Mouse (Mus musculus) macrophage (primary cell): Measurements from ENCODE around the gene Cd47. TPM values are rescaled to one million over a fixed set of nuclear protein-coding genes. Genes with fewer than 3 reads are reported as not detected.

Experiments
- H3K27ac ChIP-seq: fragments of 350-480 bp; formaldehyde crosslinking; 2 replicates; pipeline ENCODE4 v1.9.0; 2021
- H3K36me3 ChIP-seq: fragments of 350-480 bp; formaldehyde crosslinking; 2 replicates; pipeline ENCODE4 v1.9.0; 2021; ENCODE audit errors: inconsistent target
- H3K4me3 ChIP-seq: fragments of 350-480 bp; formaldehyde crosslinking; 2 replicates; pipeline ENCODE4 v1.9.0; 2021; ENCODE audit errors: inconsistent target
- H3K79me2 ChIP-seq: fragments of 350-480 bp; formaldehyde crosslinking; 2 replicates; pipeline ENCODE4 v1.9.0; 2021; ENCODE audit errors: inconsistent target
- WGBS: methylation state at CpG from one replicate; pipeline ENCODE4 v1.1.7; 2026; ENCODE audit warnings: inconsistent platforms; ENCODE audit not compliant: missing documents; 5-methylcytosine and 5-hydroxymethylcytosine counted together
- polyA plus RNA-seq: library from polyadenylated mRNA; stranded (reverse); fragments of 250-400 nt; gene quantifications from 3 replicates; pipeline ENCODE4 v1.2.4, GENCODE M21; 2018; ENCODE audit warnings: inconsistent platforms

Gene Cd47
- polyA plus RNA-seq, 1 experiment from 2014 or later: 220 TPM

DNA sequence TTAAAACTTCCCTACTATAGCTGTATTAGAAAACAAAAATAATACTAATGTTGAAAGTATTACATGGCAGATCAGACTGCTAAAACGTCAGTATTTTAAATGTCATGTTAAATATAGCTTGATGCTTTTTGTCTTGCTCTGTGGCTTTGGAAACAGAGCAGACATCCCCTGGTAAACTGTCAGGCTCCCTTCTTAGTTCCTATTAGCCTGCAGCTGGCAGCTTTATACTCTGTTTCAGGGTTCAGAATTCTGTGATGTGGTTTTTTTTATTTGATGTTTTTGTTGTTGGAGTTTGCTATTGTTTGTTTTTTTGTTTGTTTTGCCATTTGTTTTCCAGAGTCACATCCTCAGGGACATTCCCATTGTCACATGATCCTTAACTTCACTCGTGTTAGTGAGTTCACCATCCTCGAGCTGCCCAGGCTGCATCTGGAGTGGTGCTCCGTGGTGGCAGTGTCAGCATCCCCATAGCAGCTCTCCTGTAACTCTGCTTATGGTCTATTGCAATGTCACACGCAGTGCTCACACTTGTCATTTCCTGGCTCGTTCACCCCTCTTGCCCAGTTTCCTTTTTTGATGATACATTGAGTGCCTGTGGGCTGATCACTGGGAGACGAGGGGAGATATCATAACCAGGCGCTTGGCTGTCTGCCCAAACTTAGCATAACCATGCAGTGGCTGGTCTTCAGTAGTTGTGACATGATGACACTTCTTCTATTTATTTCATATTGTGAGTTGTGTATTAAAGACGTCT lies 87.7 kb downstream of the Cd47 start:
- peaks cover 67% of the 10 kb centered on the region for H3K36me3 ChIP-seq
- 27% methylated on average over 9 of the region's 9 CpGs for WGBS

DNA sequence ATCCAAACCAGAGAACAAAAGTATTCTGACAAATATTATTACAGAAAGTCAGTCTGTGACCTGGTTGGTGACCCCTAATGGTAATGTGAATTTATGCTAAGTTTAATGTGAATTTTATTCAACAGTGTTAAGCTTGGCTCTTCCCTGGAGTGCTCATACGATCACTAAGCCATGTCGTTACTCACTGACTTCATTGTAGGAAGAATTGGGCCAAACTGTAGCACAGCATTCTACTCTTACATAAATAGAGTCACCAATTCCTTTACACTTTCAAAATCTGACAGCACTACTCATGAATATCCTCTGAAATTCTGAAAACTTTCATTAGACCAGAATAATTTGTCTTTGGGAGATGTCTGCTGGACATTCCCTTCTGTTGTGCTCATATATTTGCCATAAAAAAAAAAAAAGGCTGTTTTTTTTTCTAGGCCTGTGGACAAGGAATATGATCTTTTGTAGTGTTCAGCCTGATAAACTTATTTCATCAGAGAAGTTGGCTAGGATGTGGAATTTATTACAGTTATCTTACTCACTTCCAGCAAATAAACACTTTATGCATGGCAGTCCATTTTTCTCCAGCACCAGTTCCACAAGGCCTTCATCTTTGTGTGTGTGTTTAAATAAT lies 88.8 kb downstream of the Cd47 start:
- Histone ChIP-seq H3K79me2 (peaks cover 100% of the 10 kb centered on the region), H3K36me3 (peaks cover 66% of the 10 kb centered on the region), H3K4me3 (no peak overlapping the region), H3K27ac (no peak overlapping the region)
- 77% methylated on average over 2 of the region's 2 CpGs for WGBS

More for the DNA sequence above, 87.7 kb downstream of the Cd47 start:
- H3K79me2 ChIP-seq: peaks cover 100% of the 10 kb centered on the region
- H3K4me3 ChIP-seq: no peak overlapping the region
- 0 out of 2 replicates have a peak overlapping the region, but pooled peaks have one; percentile 3 for H3K27ac ChIP-seq

GRCm38 (mm10) chr16:49892252-49892651 lies 91.9 kb downstream of the Cd47 start:
- no peak overlapping the region for H3K27ac ChIP-seq
- peaks cover 67% of the 10 kb centered on the region for H3K36me3 ChIP-seq
- H3K79me2 ChIP-seq: peaks cover 99% of the 10 kb centered on the region
- no peak overlapping the region for H3K4me3 ChIP-seq
- WGBS: 74% methylated on average over 3 of the region's 3 CpGs

DNA sequence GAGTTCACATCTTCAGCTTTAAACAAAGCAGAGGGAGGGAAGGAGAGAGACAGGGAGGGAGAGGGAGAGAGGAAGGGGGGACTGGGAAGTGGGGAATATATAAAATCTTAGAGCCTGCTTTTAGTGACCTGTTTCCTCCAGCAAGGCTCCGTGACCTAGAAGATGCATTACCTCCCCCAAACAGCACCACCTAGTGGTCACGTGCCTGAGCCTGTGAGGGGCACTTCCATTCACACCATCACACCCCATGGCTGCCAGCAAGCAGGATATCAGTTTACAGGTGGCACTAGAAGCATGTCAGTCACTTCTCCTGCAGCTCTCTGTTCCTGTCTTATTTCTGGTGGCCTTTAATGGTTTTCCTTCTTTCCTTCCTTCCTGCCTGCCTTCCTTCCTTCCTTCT lies 92.6 kb downstream of the Cd47 start:
- H3K27ac ChIP-seq: no peak overlapping the region
- WGBS: 83% methylated on average over 2 of the region's 2 CpGs
- peaks cover 66% of the 10 kb centered on the region for H3K36me3 ChIP-seq
- no peak overlapping the region for H3K4me3 ChIP-seq
- peaks cover 97% of the 10 kb centered on the region for H3K79me2 ChIP-seq

DNA sequence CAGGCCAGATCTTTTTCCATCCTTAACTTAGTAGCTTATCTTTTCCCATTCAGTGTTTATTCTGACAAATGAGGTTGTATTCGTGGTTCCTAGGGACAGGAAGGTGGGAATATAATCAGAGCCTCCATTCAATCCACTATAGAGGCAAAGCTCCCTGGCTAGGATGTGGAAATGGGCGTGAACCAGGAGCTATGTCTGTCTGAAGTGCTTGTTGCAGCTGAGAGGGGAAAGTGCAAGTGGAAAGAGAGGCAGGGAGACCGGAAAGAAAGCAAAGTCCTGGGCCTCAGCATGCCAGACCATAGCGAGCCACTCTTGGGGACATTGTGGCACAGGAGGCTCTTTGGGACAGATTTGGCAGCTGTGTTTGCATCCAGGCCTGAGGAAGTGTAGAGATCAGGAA lies 94.3 kb downstream of the Cd47 start:
- WGBS: 90% methylated on average over 4 of the region's 4 CpGs

GRCm38 (mm10) chr16:49896132-49896531 lies 95.8 kb downstream of the Cd47 start:
- WGBS: 72% methylated on average over 7 of the region's 8 CpGs
- no peak overlapping the region for H3K4me3 ChIP-seq
- H3K79me2 ChIP-seq: peaks cover 94% of the 10 kb centered on the region
- H3K27ac ChIP-seq: no peak overlapping the region
- H3K36me3 ChIP-seq: peaks cover 78% of the 10 kb centered on the region

More for the DNA sequence above, 94.3 kb downstream of the Cd47 start:
- Histone ChIP-seq H3K79me2 (peaks cover 94% of the 10 kb centered on the region), H3K4me3 (no peak overlapping the region), H3K27ac (no peak overlapping the region), H3K36me3 (peaks cover 76% of the 10 kb centered on the region)

- H3K4me3 ChIP-seq: no peak overlapping the region
- peaks cover 82% of the 10 kb centered on the region for H3K36me3 ChIP-seq
- H3K79me2 ChIP-seq: peaks cover 93% of the 10 kb centered on the region; the same call in 1 of the 2 replicates
- no peak overlapping the region for H3K27ac ChIP-seq
Observed at GRCm38 (mm10) chr16:49901395-49901794, 101.1 kb downstream of the Cd47 start.

DNA sequence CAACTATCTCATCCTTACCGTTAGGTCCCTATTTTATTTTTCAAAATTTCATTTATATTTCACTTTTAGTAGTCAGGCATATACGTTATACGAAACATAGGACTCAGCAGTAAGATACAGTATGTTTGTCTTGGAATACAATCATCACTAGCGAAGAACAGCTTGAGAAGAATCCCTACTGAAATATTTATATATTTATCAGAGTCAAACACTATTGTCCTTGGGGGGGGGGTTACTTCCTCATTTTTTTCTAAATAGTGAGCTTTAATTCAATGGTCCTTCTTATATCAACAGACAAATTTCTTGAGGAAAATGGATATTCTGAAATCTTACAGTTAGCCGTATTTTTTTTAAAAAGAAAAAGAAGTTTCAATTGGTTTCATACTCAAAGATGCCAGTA lies 101.8 kb downstream of the Cd47 start:
- Histone ChIP-seq H3K36me3 (peaks cover 75% of the 10 kb centered on the region), H3K4me3 (no peak overlapping the region), H3K27ac (no peak overlapping the region), H3K79me2 (peaks cover 93% of the 10 kb centered on the region; the same call in 1 of the 2 replicates)
- WGBS: 95% methylated on average over 5 of the region's 5 CpGs

DNA sequence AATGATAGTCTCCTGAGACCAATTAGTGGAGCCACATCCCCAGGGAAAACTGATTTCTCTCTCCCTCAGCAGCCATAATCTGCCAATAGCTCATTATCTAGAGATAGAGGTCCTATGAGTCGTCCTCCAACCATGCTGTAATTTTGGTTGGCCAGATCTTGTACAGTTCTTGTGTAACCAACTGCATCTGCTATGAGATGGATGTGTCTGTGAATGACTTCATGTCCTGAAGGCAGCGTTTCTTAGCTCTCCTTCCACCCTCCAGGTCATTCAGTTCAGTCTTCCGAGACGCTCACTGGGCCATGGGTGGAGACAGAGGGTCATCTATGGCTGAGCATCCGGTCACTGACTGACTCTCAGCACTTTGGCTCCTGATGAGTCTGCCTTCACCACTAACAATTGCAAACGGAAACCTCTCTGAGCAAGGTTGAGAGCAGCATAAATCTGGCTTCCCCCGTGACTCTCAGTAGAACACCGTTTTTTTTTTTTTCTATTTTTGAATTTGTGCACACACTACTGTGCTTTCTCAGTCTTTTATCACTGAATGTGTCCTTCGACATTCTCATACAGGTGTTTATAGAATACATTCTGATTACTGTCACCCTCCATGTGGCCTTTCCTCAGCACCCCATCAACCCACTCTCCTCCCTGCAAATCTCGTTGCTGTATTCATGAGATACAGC lies 104.1 kb downstream of the Cd47 start:
- Histone ChIP-seq H3K27ac (no peak overlapping the region), H3K79me2 (peaks cover 97% of the 10 kb centered on the region; the same call in 1 of the 2 replicates), H3K36me3 (peaks cover 68% of the 10 kb centered on the region), H3K4me3 (no peak overlapping the region)
- 88% methylated on average over 10 of the region's 10 CpGs for WGBS

GRCm38 (mm10) chr16:49905041-49905440 lies 104.7 kb downstream of the Cd47 start:
- no peak overlapping the region for H3K27ac ChIP-seq
- peaks cover 92% of the 10 kb centered on the region; the same call in 1 of the 2 replicates for H3K79me2 ChIP-seq
- H3K36me3 ChIP-seq: peaks cover 63% of the 10 kb centered on the region
- WGBS: 74% methylated on average over 3 of the region's 3 CpGs
- H3K4me3 ChIP-seq: no peak overlapping the region

- Histone ChIP-seq H3K36me3 (peaks cover 59% of the 10 kb centered on the region), H3K27ac (no peak overlapping the region)
Observed at GRCm38 (mm10) chr16:49905601-49906001, 105.3 kb downstream of the Cd47 start.

DNA sequence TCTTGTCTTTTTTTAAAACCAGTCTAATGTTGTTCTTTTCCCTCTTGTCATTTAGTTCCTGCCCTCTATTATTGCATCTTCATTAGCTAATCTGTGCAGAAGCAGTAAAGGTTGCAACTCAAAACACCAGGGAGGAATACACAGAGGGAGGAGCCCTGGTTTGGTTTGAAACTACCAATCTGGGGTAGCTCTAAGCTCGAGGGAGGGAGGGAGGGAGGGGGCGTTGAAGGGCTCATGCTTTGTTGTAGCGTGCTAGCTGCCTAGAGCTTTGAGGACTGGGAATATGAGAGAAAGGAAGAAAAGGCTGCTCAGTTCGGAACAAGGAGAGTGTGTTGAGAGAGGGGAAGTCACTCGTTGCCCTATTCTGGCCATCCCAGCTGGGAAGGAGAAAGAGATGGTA lies 105.7 kb downstream of the Cd47 start:
- Histone ChIP-seq H3K4me3 (no peak overlapping the region), H3K36me3 (peaks cover 59% of the 10 kb centered on the region), H3K27ac (no peak overlapping the region), H3K79me2 (peaks cover 81% of the 10 kb centered on the region; the same call in 1 of the 2 replicates)
- WGBS: 59% methylated on average over 5 of the region's 5 CpGs

More at GRCm38 (mm10) chr16:49905601-49906001, 105.3 kb downstream of the Cd47 start:
- no peak overlapping the region for H3K4me3 ChIP-seq
- peaks cover 86% of the 10 kb centered on the region; the same call in 1 of the 2 replicates for H3K79me2 ChIP-seq
- 91% methylated on average over 8 of the region's 8 CpGs for WGBS

GRCm38 (mm10) chr16:49906940-49907339 lies 106.6 kb downstream of the Cd47 start:
- peaks cover 57% of the 10 kb centered on the region for H3K36me3 ChIP-seq
- 32% methylated on average over 2 of the region's 2 CpGs for WGBS
- H3K4me3 ChIP-seq: no peak overlapping the region
- H3K27ac ChIP-seq: no peak overlapping the region
- peaks cover 73% of the 10 kb centered on the region; the same call in 1 of the 2 replicates for H3K79me2 ChIP-seq

DNA sequence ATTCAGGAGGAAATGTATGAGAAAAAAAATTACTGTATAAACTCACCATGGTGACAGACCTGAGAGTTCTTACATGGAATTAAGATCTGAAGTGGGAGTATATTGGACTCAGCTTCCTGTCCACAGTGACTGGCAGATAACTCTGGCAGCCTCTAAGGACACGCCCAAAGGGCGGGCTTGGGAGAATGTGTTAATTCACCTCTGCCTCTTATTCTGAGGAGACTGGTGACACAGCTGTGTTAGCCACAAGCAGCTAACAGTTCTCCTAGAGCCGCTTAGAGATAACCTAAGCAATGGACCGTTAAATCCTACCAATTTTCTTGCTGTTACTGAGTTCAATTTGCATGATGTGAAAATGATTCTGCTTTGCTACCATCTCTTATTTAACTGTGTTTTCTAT lies 107.0 kb downstream of the Cd47 start:
- Histone ChIP-seq H3K79me2 (peaks cover 68% of the 10 kb centered on the region; the same call in 1 of the 2 replicates), H3K36me3 (peaks cover 58% of the 10 kb centered on the region), H3K4me3 (no peak overlapping the region), H3K27ac (no peak overlapping the region)
- 18% methylated on average over 4 of the region's 4 CpGs for WGBS
